Mouse (Mus musculus): ENCODE measurements around the gene Ubl3. TPM values are rescaled to one million over a fixed set of nuclear protein-coding genes. Genes with fewer than 3 reads are reported as not detected.

Ubl3 gene
- polyA plus RNA-seq, 1 experiment from 2014 or later, result 27.0 TPM

- Histone ChIP-seq H3K36me3 (ENCODE audit: control insufficient read depth, insufficient read depth, low read length) (no peaks in the 10 kb centered on the region), H3K9me3 (ENCODE audit: control insufficient read depth, low read length) (no peaks in the 10 kb centered on the region), H3K4me2 (ENCODE audit: low read depth, low read length) (no peak overlapping the region), H3K9ac (ENCODE audit: low read depth, low read length) (no peak overlapping the region), H3K27me3 (replicated peaks; ENCODE audit: control insufficient read depth, insufficient read depth, low read length) (no peaks in the 10 kb centered on the region), H3K4me1 (ENCODE audit: control insufficient read depth, insufficient read depth, low read length) (0 out of 2 replicates have a peak, but pooled peaks cover 6% of the 10 kb centered on the region), H3K27ac (ENCODE audit: low read length) (no peak overlapping the region), H3K4me3 (ENCODE audit: low read length) (no peak overlapping the region)
- WGBS, result 80% methylated on average over 3 of the region's 3 CpGs
- ATAC-seq, result no peak
These were observed 36.4 kb upstream of the Ubl3 start for GRCm38 (mm10) chr5:148588987-148589386.

- WGBS, result 72% methylated on average over 6 of the region's 6 CpGs
- no peak overlapping the region for H3K27ac ChIP-seq (ENCODE audit: low read length)
- no peak overlapping the region for H3K9ac ChIP-seq (ENCODE audit: low read depth, low read length)
- H3K4me2 ChIP-seq (ENCODE audit: low read depth, low read length), result no peak overlapping the region
- no peaks in the 10 kb centered on the region for H3K36me3 ChIP-seq (ENCODE audit: control insufficient read depth, insufficient read depth, low read length)
- no peaks in the 10 kb centered on the region for H3K9me3 ChIP-seq (ENCODE audit: control insufficient read depth, low read length)
- ATAC-seq, result no peak
- H3K4me1 ChIP-seq (ENCODE audit: control insufficient read depth, insufficient read depth, low read length), result 0 out of 2 replicates have a peak, but pooled peaks cover 6% of the 10 kb centered on the region
- H3K4me3 ChIP-seq (ENCODE audit: low read length), result no peak overlapping the region
- no peaks in the 10 kb centered on the region for H3K27me3 ChIP-seq (replicated peaks; ENCODE audit: control insufficient read depth, insufficient read depth, low read length)
These were observed 35.6 kb upstream of the Ubl3 start for GRCm38 (mm10) chr5:148588142-148588650.

GRCm38 (mm10) chr5:148580388-148580985 lies 27.9 kb upstream of the Ubl3 start:
- Histone ChIP-seq H3K4me3 (ENCODE audit: low read length) (no peak overlapping the region), H3K9ac (ENCODE audit: low read depth, low read length) (no peak overlapping the region), H3K36me3 (ENCODE audit: control insufficient read depth, insufficient read depth, low read length) (no peaks in the 10 kb centered on the region), H3K27me3 (replicated peaks; ENCODE audit: control insufficient read depth, insufficient read depth, low read length) (no peaks in the 10 kb centered on the region), H3K4me2 (ENCODE audit: low read depth, low read length) (no peak overlapping the region), H3K4me1 (ENCODE audit: control insufficient read depth, insufficient read depth, low read length) (peaks cover 6% of the 10 kb centered on the region; the same call in 1 of the 2 replicates), H3K27ac (ENCODE audit: low read length) (no peak overlapping the region), H3K9me3 (ENCODE audit: control insufficient read depth, low read length) (no peaks in the 10 kb centered on the region)
- peak; percentile 87 for ATAC-seq
- WGBS, result 76% methylated on average over 13 of the region's 13 CpGs

- 89% methylated on average over 2 of the region's 2 CpGs for WGBS
These were observed 26.6 kb upstream of the Ubl3 start for GRCm38 (mm10) chr5:148579156-148579555.

GRCm38 (mm10) chr5:148578353-148578752 lies 25.8 kb upstream of the Ubl3 start:
- ATAC-seq, result no peak
- no peaks in the 10 kb centered on the region for H3K9me3 ChIP-seq (ENCODE audit: control insufficient read depth, low read length)
- no peaks in the 10 kb centered on the region for H3K36me3 ChIP-seq (ENCODE audit: control insufficient read depth, insufficient read depth, low read length)
- no peak overlapping the region for H3K9ac ChIP-seq (ENCODE audit: low read depth, low read length)
- WGBS, result 51% methylated on average over 8 of the region's 8 CpGs
- H3K27ac ChIP-seq (ENCODE audit: low read length), result no peak overlapping the region
- H3K4me3 ChIP-seq (ENCODE audit: low read length), result no peak overlapping the region
- H3K4me2 ChIP-seq (ENCODE audit: low read depth, low read length), result no peak overlapping the region
- no peaks in the 10 kb centered on the region for H3K27me3 ChIP-seq (replicated peaks; ENCODE audit: control insufficient read depth, insufficient read depth, low read length)
- peaks cover 8% of the 10 kb centered on the region; the same call in 1 of the 2 replicates for H3K4me1 ChIP-seq (ENCODE audit: control insufficient read depth, insufficient read depth, low read length)

More at GRCm38 (mm10) chr5:148579156-148579555, 26.6 kb upstream of the Ubl3 start:
- H3K36me3 ChIP-seq (ENCODE audit: control insufficient read depth, insufficient read depth, low read length), result no peaks in the 10 kb centered on the region
- no peak overlapping the region for H3K27ac ChIP-seq (ENCODE audit: low read length)
- H3K4me1 ChIP-seq (ENCODE audit: control insufficient read depth, insufficient read depth, low read length), result peaks cover 8% of the 10 kb centered on the region; the same call in 1 of the 2 replicates
- no peak overlapping the region for H3K4me3 ChIP-seq (ENCODE audit: low read length)
- H3K4me2 ChIP-seq (ENCODE audit: low read depth, low read length), result no peak overlapping the region
- no peak overlapping the region for H3K9ac ChIP-seq (ENCODE audit: low read depth, low read length)
- no peaks in the 10 kb centered on the region for H3K9me3 ChIP-seq (ENCODE audit: control insufficient read depth, low read length)
- no peak for ATAC-seq
- no peaks in the 10 kb centered on the region for H3K27me3 ChIP-seq (replicated peaks; ENCODE audit: control insufficient read depth, insufficient read depth, low read length)

GRCm38 (mm10) chr5:148577278-148577677 lies 24.7 kb upstream of the Ubl3 start:
- 76% methylated on average over 9 of the region's 9 CpGs for WGBS
- Histone ChIP-seq H3K36me3 (ENCODE audit: control insufficient read depth, insufficient read depth, low read length) (no peaks in the 10 kb centered on the region), H3K27ac (ENCODE audit: low read length) (no peak overlapping the region), H3K4me1 (ENCODE audit: control insufficient read depth, insufficient read depth, low read length) (peaks cover 8% of the 10 kb centered on the region; the same call in 1 of the 2 replicates), H3K9ac (ENCODE audit: low read depth, low read length) (no peak overlapping the region), H3K9me3 (ENCODE audit: control insufficient read depth, low read length) (no peaks in the 10 kb centered on the region), H3K4me3 (ENCODE audit: low read length) (no peak overlapping the region), H3K4me2 (ENCODE audit: low read depth, low read length) (no peak overlapping the region), H3K27me3 (replicated peaks; ENCODE audit: control insufficient read depth, insufficient read depth, low read length) (no peaks in the 10 kb centered on the region)
- ATAC-seq, result peak; percentile 74

- ATAC-seq, result no peak
- Histone ChIP-seq H3K4me2 (ENCODE audit: low read depth, low read length) (no peak overlapping the region), H3K27ac (ENCODE audit: low read length) (no peak overlapping the region), H3K4me1 (ENCODE audit: control insufficient read depth, insufficient read depth, low read length) (peaks cover 8% of the 10 kb centered on the region; the same call in 1 of the 2 replicates), H3K4me3 (ENCODE audit: low read length) (no peak overlapping the region), H3K27me3 (replicated peaks; ENCODE audit: control insufficient read depth, insufficient read depth, low read length) (no peaks in the 10 kb centered on the region), H3K9ac (ENCODE audit: low read depth, low read length) (no peak overlapping the region), H3K9me3 (ENCODE audit: control insufficient read depth, low read length) (no peaks in the 10 kb centered on the region), H3K36me3 (ENCODE audit: control insufficient read depth, insufficient read depth, low read length) (no peaks in the 10 kb centered on the region)
- 69% methylated on average over 5 of the region's 5 CpGs for WGBS
These were observed 22.6 kb upstream of the Ubl3 start for GRCm38 (mm10) chr5:148575163-148575562.

GRCm38 (mm10) chr5:148572676-148573075 lies 20.1 kb upstream of the Ubl3 start:
- Histone ChIP-seq H3K27ac (ENCODE audit: low read length) (no peak overlapping the region), H3K27me3 (replicated peaks; ENCODE audit: control insufficient read depth, insufficient read depth, low read length) (no peaks in the 10 kb centered on the region), H3K4me1 (ENCODE audit: control insufficient read depth, insufficient read depth, low read length) (0 out of 2 replicates have a peak, but pooled peaks cover 4% of the 10 kb centered on the region), H3K4me2 (ENCODE audit: low read depth, low read length) (no peak overlapping the region), H3K36me3 (ENCODE audit: control insufficient read depth, insufficient read depth, low read length) (no peaks in the 10 kb centered on the region), H3K4me3 (ENCODE audit: low read length) (no peak overlapping the region), H3K9me3 (ENCODE audit: control insufficient read depth, low read length) (no peaks in the 10 kb centered on the region), H3K9ac (ENCODE audit: low read depth, low read length) (no peak overlapping the region)
- ATAC-seq, result no peak
- 70% methylated on average over 5 of the region's 5 CpGs for WGBS

- no peak overlapping the region for H3K27ac ChIP-seq (ENCODE audit: low read length)
- no peaks in the 10 kb centered on the region for H3K9me3 ChIP-seq (ENCODE audit: control insufficient read depth, low read length)
- H3K9ac ChIP-seq (ENCODE audit: low read depth, low read length), result no peak overlapping the region
- H3K4me2 ChIP-seq (ENCODE audit: low read depth, low read length), result no peak overlapping the region
- WGBS, result 63% methylated on average over 14 of the region's 14 CpGs
- no peak overlapping the region for H3K4me3 ChIP-seq (ENCODE audit: low read length)
- no peaks in the 10 kb centered on the region for H3K36me3 ChIP-seq (ENCODE audit: control insufficient read depth, insufficient read depth, low read length)
- no peaks in the 10 kb centered on the region for H3K27me3 ChIP-seq (replicated peaks; ENCODE audit: control insufficient read depth, insufficient read depth, low read length)
- ATAC-seq, result no peak
- 0 out of 2 replicates have a peak, but pooled peaks cover 2% of the 10 kb centered on the region for H3K4me1 ChIP-seq (ENCODE audit: control insufficient read depth, insufficient read depth, low read length)
These were observed 18.1 kb upstream of the Ubl3 start for GRCm38 (mm10) chr5:148570571-148571304.
